Mouse (Mus musculus): ENCODE measurements around the gene Atp2b4. TPM values are rescaled to one million over a fixed set of nuclear protein-coding genes. Genes with fewer than 3 reads are reported as not detected.
"Not testable (repeated sequence)": the region's sequence is repeated elsewhere in the genome, so short reads cannot be mapped to it uniquely, and the experiment has no call there.

Atp2b4 gene
- polyA plus RNA-seq, 1 experiment from 2014 or later, result 10.4 TPM

DNA sequence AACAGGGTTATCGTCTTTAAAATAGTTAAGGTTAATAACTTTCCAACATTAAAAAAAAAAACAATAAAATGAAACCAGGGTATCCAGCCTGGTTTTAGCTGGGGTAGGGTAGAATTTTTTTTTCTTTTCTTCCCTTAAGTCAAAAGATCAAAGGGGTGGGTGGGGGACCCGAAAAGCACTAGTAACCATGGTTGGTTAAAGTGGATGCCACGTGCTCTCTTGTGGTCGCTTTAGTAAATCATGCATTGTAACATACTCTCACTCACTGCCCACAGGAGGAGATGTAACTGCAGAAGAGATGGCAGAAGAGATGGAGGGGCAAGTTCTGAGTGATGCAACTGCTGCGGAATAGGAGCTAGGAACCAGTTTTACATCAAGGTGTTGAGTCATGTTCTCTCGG is 89.5 kb downstream of the Atp2b4 start:
- Histone ChIP-seq H3K9ac (replicated peaks) (no peak overlapping the region), H3K27me3 (no peaks in the 10 kb centered on the region), H3K27ac (replicated peaks) (no peak overlapping the region), H3K4me2 (replicated peaks) (no peak overlapping the region), H3K4me3 (no peak overlapping the region), H3K4me1 (0 out of 2 replicates have a peak, but pooled peaks cover 8% of the 10 kb centered on the region), H3K36me3 (no peaks in the 10 kb centered on the region), H3K9me3 (no peaks in the 10 kb centered on the region)
- WGBS, result 41% methylated on average over 6 of the region's 6 CpGs
- ATAC-seq (replicated peaks), result no peak

DNA sequence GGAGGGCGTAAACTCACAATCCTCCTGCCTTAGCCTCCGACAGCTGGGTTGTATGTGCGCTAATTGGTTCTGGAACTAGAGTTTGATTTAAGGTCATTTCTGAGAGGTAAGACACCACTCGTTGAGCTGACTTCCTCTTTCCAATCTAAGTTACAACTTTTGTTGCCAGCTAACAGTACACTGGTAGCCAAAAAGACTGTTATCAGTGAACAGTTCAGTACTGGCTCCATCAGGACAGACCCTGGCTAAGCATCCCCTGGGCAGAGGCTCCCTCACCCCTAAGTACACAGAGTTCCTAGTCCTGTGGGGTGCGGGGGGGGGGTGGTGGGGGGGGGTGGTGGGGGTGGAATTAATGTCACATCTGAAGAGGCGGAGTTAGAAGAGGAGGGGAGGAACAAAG is 89.9 kb downstream of the Atp2b4 start:
- H3K9me3 ChIP-seq, result no peaks in the 10 kb centered on the region
- 0 out of 2 replicates have a peak, but pooled peaks cover 8% of the 10 kb centered on the region for H3K4me1 ChIP-seq
- no peak overlapping the region for H3K9ac ChIP-seq (replicated peaks)
- no peak for ATAC-seq (replicated peaks)
- H3K27ac ChIP-seq (replicated peaks), result no peak overlapping the region
- H3K27me3 ChIP-seq, result no peaks in the 10 kb centered on the region
- H3K4me2 ChIP-seq (replicated peaks), result no peak overlapping the region
- H3K4me3 ChIP-seq, result no peak overlapping the region
- no peaks in the 10 kb centered on the region for H3K36me3 ChIP-seq
- WGBS, result 35% methylated on average over 6 of the region's 6 CpGs

DNA sequence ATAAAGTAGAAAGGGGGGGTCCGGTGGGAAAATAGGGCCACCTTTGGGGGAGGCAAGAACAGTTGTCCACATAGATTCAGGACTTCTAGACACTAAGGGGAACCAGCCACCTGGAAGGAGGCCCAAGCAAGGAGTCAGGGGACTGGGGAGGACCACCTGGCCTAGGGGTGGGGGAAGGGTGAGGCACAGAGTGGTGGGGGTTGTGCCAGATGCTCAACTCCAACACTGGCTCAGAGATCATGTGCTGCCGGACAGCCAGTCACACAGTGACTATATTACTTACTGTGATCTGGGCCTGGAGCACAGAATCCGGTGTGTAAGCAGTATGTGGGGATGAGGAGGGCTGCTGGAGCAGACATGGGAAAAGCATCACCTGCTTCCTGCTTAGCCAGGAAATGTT is 91.5 kb downstream of the Atp2b4 start:
- WGBS, result 88% methylated on average over 3 of the region's 3 CpGs
- Histone ChIP-seq H3K27ac (replicated peaks) (no peak overlapping the region), H3K36me3 (no peaks in the 10 kb centered on the region), H3K9ac (replicated peaks) (no peak overlapping the region), H3K4me1 (0 out of 2 replicates have a peak, but pooled peaks cover 8% of the 10 kb centered on the region), H3K9me3 (no peaks in the 10 kb centered on the region), H3K27me3 (no peaks in the 10 kb centered on the region), H3K4me2 (replicated peaks) (no peak overlapping the region), H3K4me3 (no peak overlapping the region)
- ATAC-seq (replicated peaks), result no peak

DNA sequence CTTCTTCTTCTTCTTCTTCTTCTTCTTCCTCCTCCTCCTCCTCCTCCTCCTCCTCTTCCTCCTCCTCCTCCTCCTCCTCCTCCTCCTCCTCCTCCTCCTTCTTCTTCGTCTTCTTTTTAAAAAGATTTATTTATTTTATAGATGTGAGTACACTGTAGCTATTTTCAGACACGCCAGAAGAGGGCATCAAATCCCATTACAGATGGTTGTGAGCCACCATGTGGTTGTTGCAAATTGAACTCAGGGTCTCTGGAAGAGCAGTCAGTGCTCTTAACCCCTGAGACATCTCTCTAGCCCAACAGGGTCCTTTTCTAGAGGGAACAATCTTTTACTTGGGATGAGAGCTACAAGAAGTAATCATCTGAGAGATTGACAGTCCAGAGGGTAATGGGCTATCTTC is 99.0 kb downstream of the Atp2b4 start:
- not testable (repeated sequence) for H3K4me2 ChIP-seq (replicated peaks); H3K36me3 ChIP-seq

DNA sequence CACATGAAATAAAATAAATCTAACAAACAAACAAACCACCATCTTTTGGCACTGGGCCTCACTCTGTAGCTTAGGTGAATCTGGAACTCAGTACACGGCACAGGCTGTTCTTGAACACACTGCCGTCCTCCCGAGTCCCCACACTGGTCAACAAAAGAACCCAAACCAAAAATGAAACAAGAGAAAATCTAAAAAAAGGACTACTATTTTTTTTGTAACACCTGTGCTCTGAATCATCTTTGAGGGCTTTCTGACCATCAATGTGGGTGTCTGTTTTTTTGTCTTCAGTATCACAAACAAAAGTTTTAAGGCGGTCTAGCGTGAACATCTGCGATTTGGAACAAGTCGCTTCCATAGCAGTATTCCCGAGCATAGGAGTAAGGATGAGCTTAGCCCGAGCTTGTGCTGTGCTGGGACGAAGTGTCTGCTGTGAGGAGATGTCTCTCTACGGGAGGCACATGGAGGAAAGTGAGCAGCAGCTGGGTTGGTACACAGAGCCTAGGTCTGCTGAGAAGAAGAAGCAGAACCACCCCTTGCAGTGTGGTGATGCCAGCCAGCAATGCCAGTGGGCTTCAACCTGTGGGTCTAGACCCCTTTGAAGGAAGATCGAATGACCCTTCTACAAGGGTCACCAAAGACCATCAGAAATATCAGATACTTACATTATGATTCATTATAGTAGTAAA is 102.8 kb downstream of the Atp2b4 start:
- Histone ChIP-seq H3K36me3 (no peaks in the 10 kb centered on the region), H3K9ac (replicated peaks) (no peak overlapping the region), H3K27me3 (no peaks in the 10 kb centered on the region), H3K9me3 (no peaks in the 10 kb centered on the region), H3K4me1 (peaks cover 9% of the 10 kb centered on the region), H3K4me3 (no peak overlapping the region), H3K4me2 (replicated peaks) (no peak overlapping the region), H3K27ac (replicated peaks) (no peak overlapping the region)
- WGBS, result 89% methylated on average over 12 of the region's 12 CpGs
- no peak for ATAC-seq (replicated peaks)

More for the DNA sequence above, 99.0 kb downstream of the Atp2b4 start:
- H3K4me3 ChIP-seq; H3K27ac ChIP-seq (replicated peaks); H3K4me1 ChIP-seq; ATAC-seq (replicated peaks); H3K9me3 ChIP-seq; H3K27me3 ChIP-seq; H3K9ac ChIP-seq (replicated peaks): not testable (repeated sequence)
- 22% methylated on average over 1 of the region's 2 CpGs for WGBS

DNA sequence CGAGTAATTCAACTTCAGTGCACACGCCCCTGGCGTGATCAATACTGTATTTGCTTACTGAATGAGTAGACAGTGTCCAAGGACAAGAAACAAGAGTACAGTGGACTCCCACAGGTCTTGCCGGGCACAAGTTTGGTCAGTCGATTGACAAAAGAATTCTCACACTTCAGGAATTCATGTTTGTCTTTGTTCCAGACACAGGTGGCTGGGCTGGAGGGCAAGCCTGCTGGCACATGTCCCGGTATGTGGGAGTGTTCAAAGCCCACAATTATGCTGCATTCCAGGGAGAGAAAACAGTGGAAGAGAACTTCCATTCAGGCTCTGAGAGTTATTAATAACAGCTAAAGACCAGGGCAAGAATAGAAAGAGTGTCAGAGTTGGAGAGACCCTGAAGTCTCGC is 104.9 kb downstream of the Atp2b4 start:
- Histone ChIP-seq H3K27me3 (no peaks in the 10 kb centered on the region), H3K4me3 (no peak overlapping the region), H3K27ac (replicated peaks) (peak overlapping the region; percentile 48; the same call in 1 of the 2 replicates), H3K9me3 (no peaks in the 10 kb centered on the region), H3K9ac (replicated peaks) (no peak overlapping the region), H3K4me2 (replicated peaks) (no peak overlapping the region), H3K4me1 (peaks cover 9% of the 10 kb centered on the region), H3K36me3 (no peaks in the 10 kb centered on the region)
- no peak for ATAC-seq (replicated peaks)
- whole genome bisulfite sequencing, result 11% methylated on average over 7 of the region's 7 CpGs

DNA sequence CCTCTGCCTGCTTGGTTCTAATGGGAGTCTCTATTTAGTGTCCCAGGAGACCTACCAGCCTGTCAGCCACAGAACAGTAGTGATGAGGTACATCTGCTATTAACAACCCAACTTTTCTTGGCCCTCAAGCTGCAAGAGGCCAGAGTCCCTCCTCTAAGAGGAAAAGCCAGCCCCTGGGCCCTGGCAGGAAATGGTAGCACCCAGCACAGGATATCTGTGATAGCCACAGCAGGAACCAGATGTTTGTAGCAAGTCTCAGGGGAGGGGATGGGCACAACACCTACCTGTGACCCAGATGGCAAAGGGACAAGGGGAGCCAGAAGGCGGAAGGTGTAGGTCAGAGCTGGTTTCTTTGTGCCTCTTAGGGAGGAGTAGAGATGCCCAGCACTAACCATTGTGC is 106.0 kb downstream of the Atp2b4 start:
- Histone ChIP-seq H3K36me3 (no peaks in the 10 kb centered on the region), H3K4me2 (replicated peaks) (no peak overlapping the region), H3K9ac (replicated peaks) (no peak overlapping the region), H3K9me3 (no peaks in the 10 kb centered on the region), H3K27me3 (no peaks in the 10 kb centered on the region), H3K4me3 (no peak overlapping the region), H3K27ac (replicated peaks) (no peak overlapping the region), H3K4me1 (peaks cover 9% of the 10 kb centered on the region)
- no peak for ATAC-seq (replicated peaks)
- 91% methylated on average over 1 of the region's 1 CpGs for WGBS

DNA sequence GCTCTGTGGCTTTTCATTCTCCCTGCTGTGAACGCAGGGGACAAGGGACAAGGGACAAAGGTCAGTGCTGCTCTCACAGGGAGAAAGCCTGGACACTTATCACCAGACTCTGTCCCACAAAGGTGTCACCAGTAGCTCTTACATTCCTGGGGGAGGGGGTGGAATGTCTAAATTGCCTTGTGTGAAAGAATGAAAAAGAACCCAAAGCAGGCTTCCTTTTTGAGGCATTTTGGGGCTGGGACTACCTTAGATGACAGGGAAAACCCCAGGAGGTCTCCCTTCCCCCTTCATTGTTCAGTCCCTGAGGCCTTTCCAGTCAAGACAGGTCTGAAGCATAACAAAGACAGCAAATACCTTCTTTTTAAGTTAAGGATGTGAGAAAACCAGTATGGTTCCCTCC is 106.5 kb downstream of the Atp2b4 start:
- no peak overlapping the region for H3K27ac ChIP-seq (replicated peaks)
- no peaks in the 10 kb centered on the region for H3K36me3 ChIP-seq
- 14% methylated on average over 1 of the region's 1 CpGs for WGBS
- no peaks in the 10 kb centered on the region for H3K27me3 ChIP-seq
- ATAC-seq (replicated peaks), result no peak
- no peak overlapping the region for H3K4me2 ChIP-seq (replicated peaks)
- no peak overlapping the region for H3K4me3 ChIP-seq
- H3K4me1 ChIP-seq, result peaks cover 9% of the 10 kb centered on the region
- H3K9me3 ChIP-seq, result no peaks in the 10 kb centered on the region
- H3K9ac ChIP-seq (replicated peaks), result no peak overlapping the region

DNA sequence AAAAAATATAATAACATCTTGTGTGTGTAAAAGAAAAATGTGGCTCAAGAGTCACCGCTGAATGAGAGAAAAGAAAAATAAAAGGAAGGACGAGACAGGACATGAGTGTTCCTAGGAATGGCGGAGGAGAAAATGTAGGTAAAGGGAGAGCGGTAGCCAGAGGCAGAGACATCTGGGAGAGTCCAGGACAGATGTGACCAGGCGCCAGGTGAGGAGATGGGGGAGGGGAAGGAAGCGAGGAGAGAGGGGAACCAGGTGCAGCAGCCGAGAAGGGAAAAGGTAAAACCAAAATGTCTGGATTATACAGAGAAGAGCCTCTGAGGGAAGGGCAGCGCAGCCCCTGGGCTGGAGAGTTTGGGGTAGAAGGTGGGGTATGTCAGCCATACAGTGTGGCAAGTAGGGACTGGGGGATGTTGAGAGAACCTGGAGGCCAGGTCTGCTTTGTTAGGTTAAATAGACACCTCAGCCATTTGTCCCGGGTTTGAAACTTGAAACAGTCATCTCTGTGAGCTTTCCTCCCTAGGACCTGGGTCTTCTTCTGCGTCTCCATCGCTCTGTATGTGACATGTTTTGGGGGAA is 107.2 kb downstream of the Atp2b4 start:
- Histone ChIP-seq H3K27me3 (no peaks in the 10 kb centered on the region), H3K36me3 (no peaks in the 10 kb centered on the region), H3K4me2 (replicated peaks) (no peak overlapping the region), H3K4me3 (no peak overlapping the region), H3K4me1 (peaks cover 9% of the 10 kb centered on the region), H3K9me3 (no peaks in the 10 kb centered on the region), H3K27ac (replicated peaks) (no peak overlapping the region), H3K9ac (replicated peaks) (no peak overlapping the region)
- WGBS, result 69% methylated on average over 11 of the region's 11 CpGs
- ATAC-seq (replicated peaks), result no peak

DNA sequence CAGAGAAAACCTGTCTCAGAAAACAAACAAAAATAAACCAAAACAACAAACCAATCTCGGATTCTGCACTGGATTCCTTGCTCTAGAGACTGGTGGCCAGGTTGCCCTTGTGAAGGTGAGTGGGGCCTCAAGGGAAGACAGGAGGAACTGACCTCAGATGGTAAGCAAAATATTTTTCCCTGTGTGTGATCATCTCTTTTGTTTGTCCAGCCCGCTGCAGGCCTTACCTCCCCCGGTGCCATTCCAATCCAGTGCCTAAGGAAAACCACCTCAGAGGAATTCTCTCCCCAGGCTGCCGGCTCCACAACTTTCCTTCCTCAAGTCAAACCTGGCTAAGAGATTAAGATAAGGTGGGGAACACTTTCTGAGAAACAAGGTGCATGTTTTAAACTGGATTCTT is 108.6 kb downstream of the Atp2b4 start:
- Histone ChIP-seq H3K4me2 (replicated peaks) (no peak overlapping the region), H3K9me3 (no peaks in the 10 kb centered on the region), H3K36me3 (no peaks in the 10 kb centered on the region), H3K4me3 (no peak overlapping the region), H3K4me1 (peaks cover 9% of the 10 kb centered on the region), H3K27me3 (no peaks in the 10 kb centered on the region), H3K27ac (replicated peaks) (no peak overlapping the region), H3K9ac (replicated peaks) (no peak overlapping the region)
- WGBS, result 41% methylated on average over 4 of the region's 4 CpGs
- ATAC-seq (replicated peaks), result no peak

DNA sequence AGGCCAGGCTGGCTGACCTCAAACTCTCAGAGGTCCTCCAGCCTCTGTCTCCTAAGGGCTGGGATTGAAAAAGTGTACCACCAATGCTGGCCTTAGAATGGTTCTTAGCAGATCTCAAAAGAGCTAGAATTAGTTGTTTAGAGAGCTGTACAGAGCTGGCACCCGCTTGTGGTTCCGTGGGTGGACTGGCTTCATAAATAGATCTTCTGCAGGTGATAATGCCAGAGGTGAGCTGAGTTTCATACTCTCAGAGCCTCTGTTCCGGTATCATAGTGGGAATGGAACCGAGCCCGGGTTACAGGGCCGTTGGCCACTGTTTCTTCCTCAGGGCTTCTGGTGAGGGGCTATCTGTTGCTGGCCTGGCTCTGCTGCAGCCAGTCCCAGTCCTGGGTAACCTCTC is 109.8 kb downstream of the Atp2b4 start:
- Histone ChIP-seq H3K9ac (replicated peaks) (no peak overlapping the region), H3K4me3 (no peak overlapping the region), H3K27ac (replicated peaks) (no peak overlapping the region), H3K4me1 (peaks cover 7% of the 10 kb centered on the region), H3K27me3 (no peaks in the 10 kb centered on the region), H3K36me3 (no peaks in the 10 kb centered on the region), H3K9me3 (no peaks in the 10 kb centered on the region), H3K4me2 (replicated peaks) (no peak overlapping the region)
- 92% methylated on average over 6 of the region's 6 CpGs for WGBS
- ATAC-seq (replicated peaks), result no peak

DNA sequence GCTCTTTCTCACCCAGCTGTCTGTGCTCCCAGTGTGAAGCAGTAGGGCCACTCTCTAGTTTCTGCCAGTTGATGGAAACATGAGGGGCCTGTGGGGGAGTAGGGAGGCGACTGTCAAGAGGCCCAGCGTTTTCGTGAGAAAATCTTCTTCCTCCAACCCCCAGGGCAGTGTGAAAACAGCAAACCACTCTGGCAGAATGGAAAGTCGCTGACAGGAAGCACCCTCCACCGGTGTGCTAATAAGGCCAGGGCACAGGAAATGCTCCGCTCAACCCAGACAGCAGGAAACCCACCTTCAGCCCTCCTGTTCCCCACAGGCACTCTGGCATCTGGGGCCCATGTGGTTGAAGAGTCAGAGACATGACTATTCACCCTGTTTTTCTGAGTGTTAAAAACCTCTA is 110.9 kb downstream of the Atp2b4 start, which contains the start of gene Lax1:
Lax1 (minus strand) TSS at position 212 of the 400 bp plus-strand sequence.
- Histone ChIP-seq H3K4me1 (no peaks in the 10 kb centered on the region), H3K9ac (replicated peaks) (no peak within 1 kb of the TSS), H3K36me3 (no peaks in the 10 kb centered on the region), H3K27me3 (no peaks in the 10 kb centered on the region), H3K9me3 (no peaks in the 10 kb centered on the region), H3K4me3 (no peak within 1 kb of the TSS), H3K4me2 (replicated peaks) (no peak within 1 kb of the TSS), H3K27ac (replicated peaks) (no peak within 1 kb of the TSS)
- 54% methylated on average over 6 of the region's 6 CpGs for WGBS
- ATAC-seq (replicated peaks), result no peak

DNA sequence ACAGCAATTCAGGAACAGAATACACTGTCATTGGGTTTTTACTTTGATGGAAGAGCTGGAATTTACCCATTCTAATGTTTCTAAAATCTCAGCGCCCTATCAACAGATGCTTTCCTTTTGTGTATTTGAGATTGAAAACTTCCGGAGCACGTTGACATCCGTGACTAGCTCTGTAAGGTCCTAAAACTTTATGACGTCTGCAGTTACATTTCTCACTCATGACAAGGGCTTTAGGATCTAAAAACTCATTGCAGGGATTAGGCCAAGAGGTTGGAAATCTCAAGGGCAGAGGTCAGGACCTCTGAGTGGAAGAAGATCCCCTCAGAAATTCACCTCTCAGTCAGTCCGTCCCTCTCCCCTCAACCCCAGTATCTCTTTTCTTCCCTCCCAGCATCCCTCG is 112.5 kb downstream of the Atp2b4 start:
- no peak overlapping the region for H3K4me3 ChIP-seq
- H3K4me2 ChIP-seq (replicated peaks), result no peak overlapping the region
- H3K4me1 ChIP-seq, result no peaks in the 10 kb centered on the region
- H3K36me3 ChIP-seq, result no peaks in the 10 kb centered on the region
- H3K9ac ChIP-seq (replicated peaks), result no peak overlapping the region
- H3K27me3 ChIP-seq, result no peaks in the 10 kb centered on the region
- H3K27ac ChIP-seq (replicated peaks), result no peak overlapping the region
- no peak for ATAC-seq (replicated peaks)
- 81% methylated on average over 7 of the region's 7 CpGs for WGBS
- no peaks in the 10 kb centered on the region for H3K9me3 ChIP-seq
